Mouse (Mus musculus): ENCODE results near the gene Nat9.

The Nat9 gene

DNA sequence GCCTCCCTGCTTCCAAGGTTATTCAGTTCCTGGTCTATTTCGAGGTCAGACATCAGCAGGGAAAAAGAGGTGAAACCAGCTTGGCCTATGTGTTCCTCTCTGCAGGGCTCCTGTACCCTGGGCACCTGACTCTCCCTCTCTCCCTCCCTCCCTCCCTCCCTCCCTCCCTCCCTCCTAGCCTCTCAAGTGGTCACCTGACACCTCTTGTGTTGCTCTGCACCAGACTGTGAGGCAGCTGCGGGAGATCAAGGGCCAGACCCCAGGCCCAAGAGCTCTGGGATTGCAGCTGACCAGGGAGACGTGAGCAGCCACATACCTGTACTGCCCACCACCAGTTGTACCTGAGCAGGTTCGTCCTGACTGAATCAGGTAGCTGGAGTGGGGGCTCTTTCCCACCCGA lies 27.5 kb upstream of the Nat9 start:
- DNase-seq (ENCODE audit: low read depth, low spot score), result no peak

DNA sequence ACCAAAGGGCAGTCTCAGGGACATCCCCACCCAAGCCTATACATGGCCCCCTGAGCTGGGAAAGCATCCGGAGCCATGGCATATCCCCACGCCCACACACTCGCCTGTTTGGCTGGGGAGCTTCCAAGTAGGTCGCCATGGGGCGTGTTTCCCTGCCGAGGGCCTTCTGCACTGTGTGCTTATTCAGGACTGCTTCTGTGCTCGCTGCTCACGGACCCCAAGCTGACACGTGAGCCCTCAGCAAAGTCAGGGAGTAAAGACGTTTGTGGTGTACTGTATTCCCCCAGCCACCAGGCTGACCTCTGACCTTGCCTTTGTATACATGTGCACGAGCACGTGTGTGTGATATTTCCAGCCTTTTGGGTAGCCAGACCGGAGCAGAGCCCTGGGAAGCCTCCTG lies 24.5 kb upstream of the Nat9 start:
- DNase-seq (ENCODE audit: low read depth, low spot score), result no peak

DNA sequence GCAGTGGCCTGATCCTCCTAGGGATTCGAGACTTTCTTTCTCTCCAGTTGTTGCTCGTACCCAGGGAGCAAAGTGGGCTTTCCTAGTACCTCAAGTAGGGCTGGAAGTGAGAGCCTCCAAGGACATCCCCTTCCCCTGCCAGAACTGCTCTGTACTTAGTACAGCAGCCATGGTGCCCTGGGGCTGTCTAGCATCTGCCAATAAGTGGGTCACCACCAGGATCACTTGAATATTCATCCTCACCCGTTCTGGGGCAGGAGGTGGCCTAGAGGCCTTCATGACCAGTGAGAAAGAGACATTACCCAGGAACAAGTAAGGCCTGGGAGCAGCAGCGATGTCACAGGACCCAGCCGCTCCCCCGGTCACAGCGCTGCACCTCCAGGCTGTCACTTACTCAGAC lies 22.3 kb upstream of the Nat9 start:
- no peak for DNase-seq (ENCODE audit: low read depth, low spot score)

DNA sequence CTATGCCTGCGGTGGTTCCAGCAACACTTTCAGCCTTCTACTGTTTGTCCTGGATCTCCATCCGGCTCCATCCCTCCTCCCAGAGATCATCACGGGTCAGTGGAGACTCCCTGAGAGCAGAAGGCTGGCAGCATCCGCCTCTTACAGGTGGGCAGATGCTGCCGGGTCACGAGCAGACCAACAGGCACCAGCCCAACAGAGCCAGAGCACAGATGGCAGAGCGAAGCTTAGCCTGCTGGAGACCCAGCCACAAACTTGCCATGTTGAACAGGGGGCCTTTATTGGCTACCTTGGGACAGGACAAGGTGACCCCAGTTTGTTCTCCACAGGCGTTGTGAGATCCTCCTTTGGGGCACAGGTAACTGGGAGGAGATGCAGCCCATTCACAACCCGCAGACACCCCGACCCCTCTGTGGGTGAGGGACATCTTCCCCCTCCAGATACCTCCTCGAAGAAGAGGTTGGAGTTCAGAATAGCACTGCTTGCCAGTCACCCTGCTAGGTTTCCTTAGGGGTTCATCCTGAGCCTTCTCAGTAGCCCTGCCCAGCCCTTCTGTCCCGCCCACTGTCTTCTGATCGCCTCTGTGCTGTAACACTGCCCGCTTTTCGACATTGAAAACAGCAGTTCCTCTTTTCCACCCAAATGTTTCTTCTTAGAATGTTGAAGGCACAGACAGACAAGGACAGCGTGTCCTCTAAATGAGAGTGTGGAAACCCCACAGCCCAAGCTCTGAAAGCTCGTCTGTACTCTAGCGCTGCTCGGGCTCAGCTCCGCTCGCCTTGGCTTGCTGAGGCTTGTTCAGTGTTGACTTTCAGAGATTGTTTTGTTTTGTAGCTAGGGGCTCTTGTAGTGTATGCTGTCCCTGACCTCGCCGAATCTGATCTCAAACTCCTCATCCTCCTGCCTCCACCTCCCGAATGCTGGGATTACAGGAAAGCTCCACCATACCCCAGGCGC lies 21.4 kb upstream of the Nat9 start:
- DNase-seq (ENCODE audit: low read depth, low spot score), result no peak

DNA sequence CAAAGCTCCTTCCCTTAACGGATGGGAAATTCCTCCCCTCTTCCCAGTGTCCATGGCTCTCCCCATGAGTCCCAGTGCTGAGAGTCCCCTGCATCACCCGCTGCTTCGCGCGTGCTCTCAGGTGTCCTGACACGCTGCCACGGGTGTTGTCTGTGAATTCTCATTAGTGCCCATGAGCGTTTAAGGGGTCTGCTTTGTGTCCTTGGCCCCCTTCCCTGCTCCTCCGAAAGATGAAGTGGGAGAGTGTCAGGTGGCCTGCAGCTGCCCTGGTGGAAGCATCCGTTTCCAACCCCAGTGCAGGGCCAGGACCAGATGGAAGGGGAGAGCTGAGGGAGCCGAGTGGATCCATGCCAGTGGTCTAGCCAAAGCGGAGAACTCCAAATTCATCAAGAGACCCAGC lies 20.5 kb upstream of the Nat9 start:
- DNase-seq (ENCODE audit: low read depth, low spot score), result no peak

DNA sequence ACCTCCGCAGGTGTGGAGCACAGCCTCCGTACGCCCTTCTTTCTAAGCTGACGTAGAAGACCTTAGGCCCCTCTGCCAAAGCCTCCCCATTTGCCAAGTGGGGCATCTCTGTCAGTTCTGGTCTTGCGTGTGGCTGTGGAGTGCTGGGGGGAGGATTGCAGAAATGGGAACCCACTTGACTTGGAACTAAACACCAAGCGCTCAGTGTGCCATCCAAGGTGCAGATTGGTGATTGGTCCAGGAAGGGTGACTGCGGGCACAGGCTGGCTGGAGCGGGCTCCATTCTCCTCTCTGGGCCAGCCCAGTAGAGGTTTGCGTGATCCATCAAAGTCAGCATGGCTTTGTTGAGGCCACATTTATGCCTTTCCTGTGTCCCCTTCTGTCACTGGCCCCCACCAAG lies 15.1 kb upstream of the Nat9 start:
- no peak for DNase-seq (ENCODE audit: low read depth, low spot score)

DNA sequence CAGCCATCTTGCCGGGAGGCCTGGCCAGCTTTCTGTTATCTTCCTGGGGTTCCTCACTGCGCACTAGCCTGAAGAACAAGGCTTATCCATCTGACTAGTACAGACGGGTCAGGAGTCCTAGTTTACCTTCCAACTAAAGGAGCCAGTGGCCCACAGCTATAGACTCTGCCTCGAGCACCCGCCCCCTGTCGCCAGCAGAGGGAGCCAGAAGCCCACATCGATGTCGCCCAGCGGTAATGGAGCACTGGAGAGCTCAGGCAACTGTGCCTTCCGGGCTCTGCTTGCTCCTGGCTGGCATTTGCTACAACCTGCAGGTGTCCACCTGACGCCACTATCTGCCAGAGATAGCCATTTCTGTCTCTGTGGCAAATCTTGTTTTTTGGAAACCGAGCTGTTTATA lies 14.7 kb upstream of the Nat9 start:
- peak; percentile 73 for DNase-seq (ENCODE audit: low read depth, low spot score)

DNA sequence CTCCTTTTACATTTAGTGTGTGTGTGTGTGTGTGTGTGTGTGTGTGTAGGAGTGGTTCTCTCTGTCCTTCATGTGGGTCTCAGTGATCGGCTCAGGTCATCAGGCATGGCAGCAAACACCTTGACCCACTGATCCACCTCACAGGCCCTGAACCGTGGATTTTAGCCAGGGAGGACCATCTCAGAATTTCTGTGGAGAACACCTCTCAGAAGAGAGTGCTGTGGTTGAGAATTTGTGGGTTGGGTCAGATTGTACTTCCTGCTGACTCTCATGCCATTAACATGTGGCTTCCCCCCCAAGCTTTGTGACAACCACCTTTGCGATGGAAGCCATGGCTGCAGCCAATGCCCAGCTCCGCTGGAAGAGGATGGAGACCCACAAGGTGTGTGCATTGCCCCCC lies 12.9 kb upstream of the Nat9 start:
- DNase-seq (ENCODE audit: low read depth, low spot score), result no peak

DNA sequence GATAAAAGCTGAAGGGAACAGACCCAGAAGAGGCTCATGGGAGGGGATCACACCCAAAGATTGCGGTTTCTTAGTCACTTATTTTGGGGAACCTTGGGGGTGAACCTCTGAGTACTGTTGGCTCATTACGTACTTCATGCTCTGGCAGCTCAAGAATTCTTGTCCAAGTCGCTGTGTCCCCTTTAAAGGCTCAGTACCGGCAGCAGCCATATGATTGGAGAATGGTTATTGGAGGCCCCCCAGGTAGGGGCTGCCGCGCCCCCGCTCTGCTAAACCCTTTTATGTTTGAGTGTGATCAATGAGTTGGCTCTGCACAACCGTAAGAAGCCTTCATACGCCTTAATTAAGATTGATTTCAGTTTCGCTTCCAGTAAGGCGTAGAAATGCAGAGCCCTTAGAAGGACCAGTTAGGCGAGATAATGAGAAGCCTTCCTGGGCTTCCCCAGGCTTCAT lies 11.3 kb upstream of the Nat9 start:
- no peak for DNase-seq (ENCODE audit: low read depth, low spot score)

DNA sequence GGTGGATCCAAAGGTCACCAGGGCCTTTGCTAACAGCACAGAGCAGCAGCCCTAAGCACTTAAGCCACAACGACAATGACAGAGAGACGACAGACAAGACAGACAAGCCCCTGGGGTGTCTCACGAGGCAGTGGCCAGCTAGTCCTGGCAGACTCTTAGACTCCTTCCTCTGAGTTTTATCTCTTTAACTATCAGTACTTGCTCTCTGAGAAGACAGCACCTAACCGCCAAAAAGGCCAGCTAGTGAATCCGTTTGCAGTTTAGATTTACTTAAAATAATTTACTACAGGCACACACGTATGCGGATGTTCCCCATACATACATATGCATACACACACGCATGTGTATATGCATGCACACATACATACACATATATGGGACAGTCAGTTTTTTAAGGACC lies 9.9 kb upstream of the Nat9 start:
- DNase-seq (ENCODE audit: low read depth, low spot score), result no peak

DNA sequence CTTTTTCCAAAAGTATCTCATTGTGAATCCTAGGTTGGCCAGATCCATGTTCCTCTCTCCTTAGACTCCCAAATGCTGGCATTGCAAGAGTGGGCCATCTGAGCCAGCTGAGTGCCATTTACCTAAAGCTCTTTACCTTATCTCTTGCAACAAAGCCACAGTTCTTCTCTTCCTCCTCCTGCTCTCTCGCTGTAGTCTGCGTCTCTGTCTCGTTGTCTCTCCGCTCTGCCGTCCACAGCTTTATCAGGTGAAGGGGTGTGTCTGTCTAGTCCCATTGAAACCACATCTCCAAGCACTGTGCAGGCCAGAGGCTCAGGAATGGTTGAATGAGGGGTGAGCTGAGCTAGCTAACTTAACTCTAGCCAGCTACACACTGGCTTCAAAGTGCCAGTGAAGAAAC lies 8.3 kb upstream of the Nat9 start:
- DNase-seq (ENCODE audit: low read depth, low spot score), result no peak

DNA sequence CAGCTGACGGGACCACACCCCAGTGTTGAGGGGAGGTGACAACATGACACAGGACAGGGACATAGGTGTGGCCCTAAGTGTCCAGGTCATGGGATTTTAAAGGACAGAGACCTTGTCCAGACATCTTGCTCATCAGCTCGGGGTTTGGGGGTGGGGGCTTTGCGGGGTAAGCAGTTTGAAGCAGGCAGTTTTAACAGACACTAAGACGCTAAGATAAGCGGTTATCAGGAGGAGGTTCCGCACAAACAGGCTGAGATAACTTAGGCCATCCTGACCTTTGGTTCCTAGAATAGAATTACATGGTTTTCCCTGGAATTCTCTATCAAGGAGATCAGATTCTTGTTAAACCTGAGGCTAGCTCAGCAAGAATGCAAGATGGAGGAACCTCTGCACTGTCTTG lies 7.0 kb upstream of the Nat9 start:
- DNase-seq (ENCODE audit: low read depth, low spot score), result no peak

DNA sequence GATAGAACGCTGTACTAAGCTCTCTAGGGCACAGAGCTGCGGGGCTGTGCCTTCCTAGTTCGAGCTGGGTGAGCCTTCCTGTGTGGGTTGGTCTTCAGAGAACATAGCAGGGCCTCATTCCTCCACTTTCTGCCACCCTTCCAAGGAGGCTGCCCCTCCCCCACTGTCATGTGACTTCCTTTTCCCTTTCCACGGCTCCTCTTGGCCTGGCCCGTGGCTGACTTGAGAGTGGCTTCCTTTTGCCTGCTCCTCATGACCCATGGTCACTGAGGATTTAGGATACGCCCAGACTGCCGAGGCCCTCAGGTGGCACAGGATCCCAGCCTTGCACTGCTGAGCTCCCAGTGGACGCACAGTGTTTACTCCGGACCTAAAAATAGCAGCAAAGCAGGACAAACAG lies 4.5 kb upstream of the Nat9 start:
- DNase-seq (ENCODE audit: low read depth, low spot score), result no peak

DNA sequence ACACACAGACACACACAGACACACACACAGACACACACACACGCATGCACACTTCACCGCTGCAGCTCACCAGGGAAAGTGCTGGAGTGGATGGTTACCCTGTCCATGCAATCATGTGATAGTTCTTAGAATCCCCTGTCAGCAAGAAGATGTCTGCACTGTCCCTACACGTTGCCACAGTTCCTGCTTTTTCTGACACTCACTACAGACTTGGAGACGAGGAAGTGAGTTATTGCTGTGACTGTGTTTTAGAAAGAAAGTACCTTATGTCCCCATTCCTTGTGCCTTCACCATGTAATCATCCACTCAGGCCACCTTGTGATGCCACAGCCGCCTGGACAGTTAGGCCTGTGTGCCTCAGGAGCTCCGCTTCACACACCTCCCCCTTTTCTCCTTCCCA lies 1.6 kb upstream of the Nat9 start:
- no peak for DNase-seq (ENCODE audit: low read depth, low spot score)

DNA sequence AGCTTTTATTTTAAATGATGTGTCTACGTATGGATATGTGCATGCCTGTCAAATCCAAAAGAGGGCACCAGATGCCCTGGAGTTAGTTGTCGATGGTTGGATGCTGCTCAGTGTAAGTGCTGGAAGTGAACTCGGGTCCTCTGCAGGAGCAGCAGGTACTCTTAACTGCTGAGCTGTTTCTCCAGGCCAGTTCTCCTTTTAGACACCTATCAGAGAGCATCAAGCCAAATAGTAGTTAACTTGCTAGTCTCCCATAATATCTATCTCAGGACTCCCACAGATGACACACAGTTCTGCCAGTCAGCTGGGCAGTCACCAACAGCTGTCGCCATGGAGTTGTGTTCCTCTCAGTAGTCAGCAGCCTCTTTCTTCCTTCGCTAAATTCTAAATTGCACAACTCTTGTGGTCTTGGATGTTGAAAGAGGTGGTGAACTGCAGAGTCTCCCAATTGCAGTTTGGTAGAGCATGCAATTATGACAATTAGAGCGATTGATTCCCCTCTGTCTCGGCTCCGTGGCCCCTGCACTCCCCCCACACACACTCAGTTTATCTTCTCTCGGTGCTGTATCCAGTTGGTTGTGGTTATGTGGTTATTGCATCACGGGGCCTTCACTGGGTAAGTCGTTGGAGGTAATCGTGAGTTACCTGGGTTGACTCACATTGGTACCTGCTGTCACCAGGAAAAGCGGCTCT lies 1.0 kb upstream of the Nat9 start:
- no peak for DNase-seq (ENCODE audit: low read depth, low spot score)

DNA sequence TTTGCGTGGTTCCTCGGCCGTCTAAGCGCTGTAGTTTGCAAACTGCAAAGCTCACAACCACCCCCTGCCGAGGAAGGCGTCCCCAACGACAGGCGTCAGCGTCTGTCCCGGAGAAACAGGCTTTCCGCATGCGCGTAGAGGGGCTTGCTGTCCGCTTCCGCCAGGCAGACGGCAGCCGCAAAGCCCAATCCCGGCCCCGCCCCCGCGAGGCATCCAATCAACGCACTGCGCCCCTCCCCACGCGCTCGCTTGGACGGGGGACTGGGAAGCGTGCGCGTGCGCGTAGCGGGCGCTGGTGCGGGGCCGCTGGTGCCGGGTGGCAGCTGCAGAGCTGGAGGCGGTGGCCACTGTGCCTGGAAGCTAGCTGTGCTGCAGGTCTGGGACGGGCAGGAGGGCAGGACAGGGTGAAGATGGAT lies 427 bp downstream of the Nat9 start, which contains the start of gene Tmem104:
Gene Tmem104, plus strand, starts transcription at position 264 of the 416 bp plus-strand sequence.
- peak; percentile 98 for DNase-seq (ENCODE audit: low read depth, low spot score)

DNA sequence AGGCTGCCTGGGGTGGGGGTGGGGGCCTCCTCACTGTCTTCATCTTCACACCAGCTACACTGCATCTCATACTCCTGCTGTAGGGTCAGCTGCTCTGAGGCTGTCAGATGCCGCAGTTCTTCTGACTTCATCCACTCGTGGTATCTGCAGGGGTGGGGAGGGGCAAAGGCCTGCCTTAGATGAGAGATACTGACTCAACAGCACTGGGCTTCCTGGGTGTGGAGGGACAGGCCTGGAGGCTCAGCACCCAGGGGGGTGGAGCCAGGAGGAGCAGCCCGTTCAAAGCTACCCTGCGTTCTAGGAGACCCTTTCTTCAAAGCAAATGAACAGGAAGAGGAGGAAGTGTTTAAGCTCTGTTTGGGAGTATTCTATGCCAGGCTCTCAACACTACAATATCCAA lies 2.7 kb downstream of the Nat9 start:
- no peak for DNase-seq (ENCODE audit: low read depth, low spot score)

DNA sequence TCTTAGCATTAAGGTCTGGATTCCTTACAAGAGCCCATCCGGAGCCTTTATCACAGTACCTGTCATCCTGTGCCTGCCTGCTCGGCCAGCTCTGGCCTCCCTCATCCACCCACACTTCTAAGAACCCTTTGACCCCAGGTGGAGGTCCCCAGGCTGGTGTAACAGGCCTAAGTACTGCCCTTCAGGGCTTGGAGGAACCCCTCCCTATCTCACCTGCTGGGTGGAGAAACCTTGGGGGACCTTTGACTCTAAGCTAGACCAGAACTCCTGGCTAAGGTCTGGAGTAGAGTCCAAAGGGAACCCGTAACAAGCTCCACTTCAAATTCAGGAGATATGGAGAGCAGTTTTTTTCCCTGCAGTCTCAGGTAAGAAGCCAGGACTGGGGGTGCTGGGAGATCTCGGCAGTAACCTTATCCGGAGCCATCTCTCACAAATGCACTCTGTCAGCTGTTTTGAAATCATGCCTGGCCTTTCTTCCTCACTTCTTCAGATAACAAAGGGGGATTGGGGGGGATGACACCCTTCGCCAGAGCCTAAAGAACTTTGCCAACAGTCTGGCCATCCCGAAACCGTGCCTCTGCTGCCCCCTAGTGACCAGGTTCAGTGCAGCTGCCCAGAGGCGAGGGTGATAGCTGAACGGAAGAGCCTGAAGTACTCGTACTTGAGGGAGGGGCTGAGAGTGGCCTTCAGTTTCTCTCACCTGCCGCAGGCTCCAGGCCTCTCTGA lies 5.6 kb downstream of the Nat9 start:
- DNase-seq (ENCODE audit: low read depth, low spot score), result peak; percentile 67

DNA sequence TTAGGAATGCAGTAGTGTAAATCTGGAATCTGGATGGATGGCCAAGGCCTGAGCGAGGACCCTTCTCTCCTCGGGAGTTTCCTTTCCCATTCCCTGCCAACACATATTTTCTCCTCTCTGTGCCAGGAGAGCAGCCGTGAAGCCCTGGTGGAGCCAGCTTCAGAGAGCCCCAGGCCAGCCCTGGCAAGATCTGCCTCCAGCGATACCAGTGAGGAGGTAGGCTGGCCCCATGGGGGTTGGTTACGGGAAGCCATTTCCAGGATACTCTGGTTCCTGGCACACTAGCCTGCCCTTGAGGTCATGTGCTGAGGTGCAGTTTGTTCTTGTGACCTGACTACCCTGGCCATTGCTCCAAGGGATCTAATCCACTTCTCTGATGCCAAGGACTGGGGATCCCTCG lies 7.8 kb downstream of the Nat9 start:
- no peak for DNase-seq (ENCODE audit: low read depth, low spot score)

DNA sequence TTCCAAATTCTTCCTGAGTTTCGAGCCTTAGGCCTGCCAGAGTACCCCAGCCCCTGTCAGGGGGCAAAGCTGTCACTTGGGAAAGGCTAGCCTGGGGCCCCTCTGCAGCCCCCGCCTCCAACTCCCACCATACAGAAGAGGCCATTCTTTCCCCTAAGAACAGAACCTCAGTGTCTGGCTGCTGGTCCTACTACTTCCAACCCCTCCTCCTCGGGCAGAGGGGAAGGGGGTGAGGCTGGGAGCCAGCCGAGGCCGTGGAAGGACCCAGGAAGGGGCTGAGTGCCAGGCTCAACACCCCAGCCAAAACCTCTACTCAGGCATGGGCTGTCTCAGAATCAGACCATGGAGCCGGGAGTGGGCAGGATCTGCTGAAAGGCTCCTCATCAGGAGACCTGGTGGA lies 8.5 kb downstream of the Nat9 start:
- no peak for DNase-seq (ENCODE audit: low read depth, low spot score)

DNA sequence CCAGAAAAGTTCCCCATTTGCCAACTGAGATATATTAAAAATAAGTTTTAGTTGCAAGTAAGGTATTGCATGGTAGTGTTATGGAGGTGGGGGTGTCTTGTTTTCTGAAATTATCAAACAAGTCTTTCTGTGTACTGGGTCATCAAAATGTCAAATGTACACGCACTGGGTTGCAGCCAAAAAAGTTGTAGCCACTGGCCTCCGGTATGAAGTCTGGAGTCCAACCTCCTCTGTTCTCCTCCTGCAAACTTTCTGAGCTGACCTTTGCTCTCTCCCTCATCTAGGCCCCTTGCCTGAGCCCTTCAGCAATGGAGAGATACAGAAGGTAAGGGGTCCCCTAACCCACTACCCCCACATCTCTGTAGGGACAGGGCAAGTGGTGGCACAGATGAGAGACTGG lies 8.9 kb downstream of the Nat9 start:
- no peak for DNase-seq (ENCODE audit: low read depth, low spot score)

DNA sequence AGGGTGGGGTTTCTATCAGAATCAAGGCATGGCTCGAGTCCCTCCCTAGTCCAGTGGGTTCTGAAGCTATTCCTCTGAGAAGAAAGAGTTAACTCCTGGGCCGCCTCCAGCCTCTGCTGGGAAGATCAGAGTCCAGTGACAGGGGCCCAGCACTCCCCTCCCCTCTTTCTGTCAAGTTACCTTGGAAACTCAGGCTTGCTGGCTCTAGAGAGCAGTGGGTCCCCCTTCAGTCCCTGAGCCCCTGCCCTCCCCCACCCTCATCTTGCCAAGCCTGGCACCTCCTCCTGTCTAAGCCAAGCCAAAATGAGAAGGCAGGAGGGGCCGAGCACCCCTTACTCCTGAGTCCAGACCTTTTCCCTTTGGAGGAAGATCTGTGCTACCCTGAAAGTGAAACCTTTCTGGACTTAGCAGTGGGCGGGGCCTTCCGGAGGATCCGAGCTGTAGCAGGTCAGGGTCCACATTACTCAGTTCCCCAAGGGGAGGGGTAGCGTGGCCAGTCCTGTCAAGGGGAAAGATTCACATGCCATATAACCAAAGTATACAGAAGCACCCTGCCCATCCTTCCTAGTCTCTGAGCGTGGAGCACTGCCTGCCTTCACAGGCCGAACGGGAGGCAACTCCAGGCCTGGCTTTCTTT lies 10.0 kb downstream of the Nat9 start:
- no peak for DNase-seq (ENCODE audit: low read depth, low spot score)

Data from retina, postnatal 7 days (tissue).